Comparison of ENCODE assay signal across 5 mouse cellular contexts in genomic region chr6:29816371-29816770, GRCm38 (mm10). TPM values are rescaled to one million over a fixed set of nuclear protein-coding genes. Genes with fewer than 3 reads are reported as not detected.
DNase-seq lines count a peak whose midpoint lies in the region.

No protein-coding gene starts in this region.

- peak; percentile 55 to 85 for DNase-seq in adrenal gland, adult (ENCODE audit: inconsistent age in 2 of 2, low spot score in 1 of 2)
- DNase-seq in adrenal gland, adult 8-10 months = peak; percentile 56
- DNase-seq in adrenal gland, postnatal 14 days = peak; percentile 61
- DNase-seq in adrenal gland, postnatal 36 days = peak; percentile 38 to 61
- DNase-seq in ovary, adult 18-20 months (ENCODE audit: low spot score) = peak; percentile 21

RNA-seq across cellular contexts. Expression of gene Ahcyl2, which starts 48.6 kb away (rescaled TPM):
- 100 to 1,000 TPM; 100 to 281 (median 173) TPM for total RNA-seq in adrenal gland, adult 8-10 months (2022)
- 102 and 103 TPM in 2 replicates for total RNA-seq in adrenal gland, postnatal 14 days (2021)
- 100 to 1,000 TPM; 116 to 172 TPM for total RNA-seq in adrenal gland, postnatal 36 days (2021)

Comparison
In these comparisons a context has a peak if more than half of its experiments do, and no peak if none do; other contexts are left out.
1. Peak in every context shown above with its lines: DNase-seq.